Mouse (Mus musculus): Measurements from ENCODE around the gene Myl10. TPM values are rescaled to one million over a fixed set of nuclear protein-coding genes. Genes with fewer than 3 reads are reported as not detected.

The Myl10 gene
- not detected in 2 replicates for polyA plus RNA-seq (2012; rRNA removed)

DNA sequence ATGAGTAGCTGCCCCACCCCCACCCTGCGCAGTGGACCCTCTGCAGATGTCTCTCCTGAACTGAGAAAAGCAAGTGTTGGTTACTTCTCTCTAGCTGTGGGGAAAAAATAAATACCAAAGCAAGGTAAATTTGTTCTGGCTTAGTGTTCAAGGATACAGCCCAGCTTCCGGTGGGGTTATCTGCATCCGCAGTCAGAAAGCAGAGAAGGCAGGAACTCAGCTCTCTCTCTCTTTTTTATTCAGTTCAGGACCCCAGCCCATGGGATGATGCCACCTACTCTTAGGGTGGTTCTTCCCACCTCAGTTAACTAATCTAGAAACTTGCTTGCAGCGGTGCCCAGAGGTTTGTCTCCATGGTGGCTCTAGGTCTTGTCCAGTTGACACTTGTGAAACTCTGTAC, at the start of gene Myl10:
Myl10 (plus strand) TSS at position 363 of the 400 bp plus-strand sequence.

Other genes starting within 250 kb of the Myl10 start
- gene Cux1, start 125.7 kb upstream of the Myl10 start, polyA plus RNA-seq (2012; rRNA removed) = 55.2 and 61.8 TPM in 2 replicates
- 26.5 and 36.6 TPM in 2 replicates for gene Col26a1, start 190.1 kb downstream of the Myl10 start, polyA plus RNA-seq (2012; rRNA removed)
- gene Ift22, start 215.0 kb downstream of the Myl10 start, polyA plus RNA-seq (2012; rRNA removed) = 13.1 and 17.5 TPM in 2 replicates